Mouse (Mus musculus): Measurements from ENCODE around the gene Arl11. TPM values are rescaled to one million over a fixed set of nuclear protein-coding genes. Genes with fewer than 3 reads are reported as not detected.

Arl11 gene
- 3.2 and 5.1 TPM in 2 replicates for polyA plus RNA-seq (2012; rRNA removed; ENCODE audit: low replicate concordance)

DNA sequence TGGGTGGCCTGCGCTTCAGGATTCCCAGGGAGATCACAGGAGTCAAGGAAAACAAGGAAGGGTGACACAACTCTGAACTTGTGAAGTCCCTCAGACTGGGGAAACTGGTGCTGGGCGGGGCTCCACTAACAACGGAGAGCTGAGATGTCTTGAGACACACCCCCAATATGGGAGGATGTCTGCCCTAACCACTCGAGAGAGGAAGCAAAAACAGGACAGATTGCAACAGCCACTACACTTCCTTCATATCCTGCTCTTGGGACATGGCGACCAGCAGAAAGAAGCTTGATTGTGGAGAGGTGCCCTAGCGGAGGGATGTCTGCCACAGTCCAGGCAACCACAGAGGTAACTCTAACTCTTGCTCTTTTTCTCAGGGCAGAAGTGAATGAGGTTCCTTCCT, at the start of gene Arl11:
Gene Arl11, plus strand, starts transcription at position 161 of the 400 bp plus-strand sequence.

DNA sequence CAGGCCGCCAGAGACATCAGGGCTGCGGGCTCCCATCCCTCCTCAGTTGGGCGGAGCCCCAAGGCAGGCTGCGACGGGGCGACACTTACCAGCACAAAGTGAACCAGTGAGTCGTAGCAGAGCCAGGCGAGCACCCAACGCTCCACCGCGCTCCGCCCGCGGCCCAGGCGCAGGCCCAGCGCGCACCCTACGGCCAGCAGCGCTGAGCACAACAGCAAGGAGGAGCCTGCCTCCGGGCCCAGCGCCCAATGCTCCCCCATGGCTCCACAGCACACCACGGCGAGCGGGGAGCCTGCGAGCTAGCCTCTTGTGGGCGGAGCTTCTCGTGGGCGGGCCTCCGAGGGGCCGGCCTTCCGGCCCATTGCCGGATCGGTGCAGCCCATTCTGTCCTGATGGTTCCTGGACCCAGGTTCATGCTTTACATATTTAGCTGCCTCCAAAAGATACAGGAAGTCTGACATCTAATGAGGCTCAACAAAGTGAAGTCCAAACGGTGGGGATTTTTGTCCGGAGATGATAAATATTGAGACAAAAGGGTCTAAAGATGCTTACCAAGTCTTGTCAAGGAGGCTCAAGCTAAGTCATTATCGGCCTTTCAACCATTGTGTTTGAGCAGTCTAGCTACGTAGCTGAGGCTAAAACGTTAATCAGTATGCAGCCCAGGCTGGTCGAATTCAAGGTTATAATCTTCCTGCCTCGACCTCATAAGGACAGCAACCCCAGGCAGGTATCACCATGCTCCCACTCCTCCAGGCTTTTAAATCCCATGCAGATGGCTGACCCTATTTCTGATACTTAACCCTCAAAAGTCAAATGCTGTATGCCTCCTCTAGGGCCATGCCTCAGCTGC, 50.8 kb downstream of the Arl11 start, which contains the start of gene Ebpl:
Gene Ebpl, minus strand, starts transcription at position 309 of the 850 bp plus-strand sequence.

Other genes with a start within 250 kb of the Arl11 start
- gene Sacs, start 171.3 kb upstream of the Arl11 start, polyA plus RNA-seq (2012; rRNA removed; ENCODE audit: low replicate concordance): 0.69 and 1.9 TPM in 2 replicates
- gene Sgcg, start 51.3 kb upstream of the Arl11 start, polyA plus RNA-seq (2012; rRNA removed; ENCODE audit: low replicate concordance): 0.43 and 2.7 TPM in 2 replicates
- gene Ebpl, start 50.7 kb downstream of the Arl11 start, polyA plus RNA-seq (2012; rRNA removed; ENCODE audit: low replicate concordance): 3.1 and 3.2 TPM in 2 replicates
- gene Kpna3, start 130.1 kb downstream of the Arl11 start, polyA plus RNA-seq (2012; rRNA removed; ENCODE audit: low replicate concordance): 13.4 and 14.0 TPM in 2 replicates
- gene Spryd7, start 247.1 kb downstream of the Arl11 start, polyA plus RNA-seq (2012; rRNA removed; ENCODE audit: low replicate concordance): 9.6 and 10.7 TPM in 2 replicates

Measured in subcutaneous adipose tissue, adult 2 months (tissue).